8 mouse cellular contexts compared by ENCODE assay signal in the genomic region with DNA sequence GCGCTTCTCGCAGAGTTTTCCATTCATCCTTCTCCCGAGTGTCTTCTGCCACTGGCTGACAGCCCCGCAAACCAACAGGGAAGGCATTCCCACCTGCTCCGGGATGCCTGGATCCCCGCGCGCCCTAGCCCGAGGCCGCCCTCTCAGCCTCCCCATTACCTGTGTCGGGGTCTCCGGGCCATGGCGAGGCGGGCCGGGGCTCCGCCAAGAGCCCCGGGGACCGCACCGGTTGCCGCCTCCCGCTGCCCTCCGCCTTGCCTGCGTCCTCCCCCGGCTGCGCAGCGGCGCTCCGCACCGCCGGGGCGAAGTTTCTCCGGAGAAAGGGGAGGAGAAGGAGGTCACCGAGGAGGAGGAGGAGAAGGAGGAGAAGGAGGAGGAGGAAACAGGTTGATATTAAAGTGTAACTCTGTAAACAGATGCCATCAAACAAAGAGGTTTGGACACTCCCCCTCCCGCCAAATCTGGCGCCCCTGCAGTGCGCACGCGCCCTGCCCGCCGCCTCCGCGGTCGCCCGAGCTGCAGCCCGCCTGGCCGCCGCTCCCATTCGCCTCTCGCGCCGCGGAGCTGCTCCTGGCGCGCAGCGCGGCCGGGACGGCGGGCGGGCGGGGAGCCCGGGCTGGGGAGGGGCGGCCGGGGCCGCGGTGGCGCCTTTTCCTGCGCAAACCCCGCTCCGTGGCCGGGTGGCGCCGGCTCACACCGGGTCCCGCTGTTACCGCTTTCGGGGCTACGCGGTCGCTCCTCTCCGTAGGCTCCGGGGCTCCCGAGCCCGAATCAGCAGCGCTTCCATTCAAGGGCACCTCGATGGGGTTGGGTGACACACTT. TPM values are rescaled to one million over a fixed set of nuclear protein-coding genes. Genes with fewer than 3 reads are reported as not detected.
A peak's percentile ranks its signal among the peaks of the same experiment; 100 is the strongest.
DNase-seq lines count a peak whose midpoint lies in the region; ATAC-seq and TF ChIP-seq lines count a peak whose summit lies in the region.

Myb (minus strand) TSS at position 448 of the 822 bp plus-strand sequence.

- H3K4me3 ChIP-seq in heart, embryonic 12.5 days: peak within 1 kb of the TSS; percentile 77
- peak within 1 kb of the TSS; percentile 75 for H3K4me3 ChIP-seq in kidney, embryonic 16.5 days (ENCODE audit: low read length)
- peak within 1 kb of the TSS; percentile 48 for H3K4me3 ChIP-seq in lung, adult 2 months (replicated peaks; ENCODE audit: extremely low read depth, low read depth, low read length)
- peak within 1 kb of the TSS; percentile 76 for H3K4me3 ChIP-seq in neural tube, embryonic 15.5 days (replicated peaks)
- peak within 1 kb of the TSS; percentile 96 for H3K4me3 ChIP-seq in thymus, adult 2 months (ENCODE audit: control insufficient read depth, insufficient read depth, low read length)

- no peak for TF ChIP-seq CTCF in lung, adult 2 months (IDR thresholded peaks at IDR 0.05; ENCODE audit: insufficient read depth, low read length)
- TF ChIP-seq CTCF in thymus, adult 2 months (IDR thresholded peaks at IDR 0.05; ENCODE audit: borderline replicate concordance, control insufficient read depth, extremely low read depth, insufficient read depth, low read length, poor library complexity): no peak

- WGBS in heart, embryonic 12.5 days: under 1% methylated on average over 85 of the region's 86 CpGs
- under 1% methylated on average over 56 of the region's 86 CpGs for WGBS in kidney, embryonic 16.5 days
- WGBS in lung, adult 2 months: under 1% methylated on average over 85 of the region's 86 CpGs
- under 1% methylated on average over 78 of the region's 86 CpGs for WGBS in neural tube, embryonic 15.5 days
- WGBS in thymus, adult 2 months: under 1% methylated on average over 84 of the region's 86 CpGs

- TF ChIP-seq POLR2A in lung, adult 2 months (IDR thresholded peaks at IDR 0.05; ENCODE audit: borderline replicate concordance, extremely low read depth, low read depth, low read length): no peak
- TF ChIP-seq POLR2A in thymus, adult 2 months (IDR thresholded peaks at IDR 0.05; ENCODE audit: control insufficient read depth, extremely low read depth, insufficient read depth, low read length, poor library complexity): peak; percentile 32

- no peaks in the 10 kb centered on the region for H3K9me3 ChIP-seq in heart, embryonic 12.5 days (replicated peaks)
- no peaks in the 10 kb centered on the region for H3K9me3 ChIP-seq in kidney, embryonic 16.5 days (ENCODE audit: low read length)
- H3K9me3 ChIP-seq in neural tube, embryonic 15.5 days (replicated peaks): no peaks in the 10 kb centered on the region

- H3K27me3 ChIP-seq in heart, embryonic 12.5 days (replicated peaks): peaks cover 30% of the 10 kb centered on the region
- H3K27me3 ChIP-seq in kidney, embryonic 16.5 days (ENCODE audit: insufficient read depth, low read length): peaks cover 21% of the 10 kb centered on the region
- peaks cover 33% of the 10 kb centered on the region for H3K27me3 ChIP-seq in neural tube, embryonic 15.5 days (replicated peaks)
- no peaks in the 10 kb centered on the region for H3K27me3 ChIP-seq in thymus, adult 2 months (ENCODE audit: control insufficient read depth, insufficient read depth, low read length)

- peaks cover 19% of the 10 kb centered on the region for H3K4me1 ChIP-seq in heart, embryonic 12.5 days (replicated peaks)
- H3K4me1 ChIP-seq in kidney, embryonic 16.5 days (ENCODE audit: insufficient read depth, low read length): peaks cover 14% of the 10 kb centered on the region
- 0 out of 2 replicates have a peak, but pooled peaks cover 2% of the 10 kb centered on the region for H3K4me1 ChIP-seq in lung, adult 2 months (ENCODE audit: control insufficient read depth, insufficient read depth, low read length)
- peaks cover 28% of the 10 kb centered on the region for H3K4me1 ChIP-seq in neural tube, embryonic 15.5 days
- peaks cover 2% of the 10 kb centered on the region for H3K4me1 ChIP-seq in thymus, adult 2 months (replicated peaks; ENCODE audit: control insufficient read depth, insufficient read depth, low read length)

- ATAC-seq in heart, embryonic 12.5 days (ENCODE audit: insufficient number of reproducible peaks, low FRiP score): peak; percentile 83
- ATAC-seq in kidney, embryonic 16.5 days (ENCODE audit: low FRiP score, low TSS enrichment): peak; percentile 81
- peak; percentile 91 for ATAC-seq in neural tube, embryonic 15.5 days (ENCODE audit: low FRiP score)

- DNase-seq in CD4-positive helper T cell, adult 2 months (ENCODE audit: low read depth, low spot score): peak; percentile 82
- peak; percentile 54 to 60 for DNase-seq in adrenal gland, adult 18-20 months (ENCODE audit: low spot score in 2 of 2)
- DNase-seq in embryo, embryonic 11.5 days (ENCODE audit: low read depth, low spot score): peak; percentile 68
- peak; percentile 43 for DNase-seq in lung, adult 2 months
- DNase-seq in thymus, adult 2 months: peak; percentile 87

- H3K9ac ChIP-seq in heart, embryonic 12.5 days: peak within 1 kb of the TSS; percentile 81
- H3K9ac ChIP-seq in kidney, embryonic 16.5 days (replicated peaks; ENCODE audit: low read length): peak within 1 kb of the TSS; percentile 82
- H3K9ac ChIP-seq in neural tube, embryonic 15.5 days (replicated peaks): peak within 1 kb of the TSS; percentile 78

- peak within 1 kb of the TSS; percentile 99 for H3K4me2 ChIP-seq in heart, embryonic 12.5 days
- H3K4me2 ChIP-seq in kidney, embryonic 16.5 days (replicated peaks; ENCODE audit: low read depth, low read length): peak within 1 kb of the TSS; percentile 100
- H3K4me2 ChIP-seq in neural tube, embryonic 15.5 days: peak within 1 kb of the TSS; percentile 100

- H3K36me3 ChIP-seq in heart, embryonic 12.5 days: no peaks in the 10 kb centered on the region
- no peaks in the 10 kb centered on the region for H3K36me3 ChIP-seq in kidney, embryonic 16.5 days (ENCODE audit: insufficient read depth, low read length)
- H3K36me3 ChIP-seq in neural tube, embryonic 15.5 days: no peaks in the 10 kb centered on the region
- H3K36me3 ChIP-seq in thymus, adult 2 months (ENCODE audit: control insufficient read depth, insufficient read depth, low read length): peaks cover 7% of the 10 kb centered on the region

- no peak within 1 kb of the TSS for H3K27ac ChIP-seq in heart, embryonic 12.5 days (ENCODE audit: poor library complexity, severe bottlenecking)
- peak within 1 kb of the TSS; percentile 50; the same call in 1 of the 2 replicates for H3K27ac ChIP-seq in kidney, embryonic 16.5 days (ENCODE audit: low read length)
- H3K27ac ChIP-seq in neural tube, embryonic 15.5 days (replicated peaks): peak within 1 kb of the TSS; percentile 37; the same call in 1 of the 2 replicates
- peak within 1 kb of the TSS; percentile 96 for H3K27ac ChIP-seq in thymus, adult 2 months (ENCODE audit: control insufficient read depth, insufficient read depth, low read length)

RNA-seq across cellular contexts. Expression of gene Myb, which starts in this region (rescaled TPM):
- not detected for total RNA-seq in adrenal gland, adult 18-20 months (2021)
- 1.5 and 1.8 TPM in 2 replicates for polyA plus RNA-seq in heart, embryonic 12.5 days (2016; fragmentation: Nextera tagmentation; extraction: Ambion mirVana)
- 4.0 and 5.7 TPM in 2 replicates for polyA plus RNA-seq in kidney, embryonic 16.5 days (2015; fragmentation: Nextera tagmentation; extraction: Ambion mirVana)
- 4.6 and 5.1 TPM in 2 replicates for polyA plus RNA-seq in lung, adult 2 months (2012; rRNA removed)
- 1.8 and 15.2 TPM in 2 replicates for polyA plus RNA-seq in neural tube, embryonic 15.5 days (2015; fragmentation: Nextera tagmentation; extraction: Ambion mirVana)
- polyA plus RNA-seq in thymus, adult 2 months (2012; rRNA removed): 318 and 334 TPM in 2 replicates

Comparison
In these comparisons a context has a peak if more than half of its experiments do, and no peak if none do; other contexts are left out.
1. RNA of gene Myb (polyA plus RNA-seq): 318 to 334 TPM in thymus, adult 2 months; 4.6 to 5.1 TPM in lung, adult 2 months, 4.0 to 5.7 TPM in kidney, embryonic 16.5 days, 1.8 to 15.2 TPM in neural tube, embryonic 15.5 days and 1.5 to 1.8 TPM in heart, embryonic 12.5 days; every median in the first group is over 10 times any median in the second.
2. Peak in DNase-seq in adrenal gland, adult 18-20 months; RNA of the gene not detected or under 1 TPM.
3. Peak in every context shown above with its lines, with median percentiles within 50 percentile points of each other: DNase-seq, ATAC-seq, H3K4me2 ChIP-seq, H3K4me3 ChIP-seq and H3K9ac ChIP-seq.